Mouse (Mus musculus) myocyte (in vitro differentiated cells): ENCODE results near the gene Tcl1b5.
"Not testable (repeated sequence)": the region's sequence is repeated elsewhere in the genome, so short reads cannot be mapped to it uniquely, and the experiment has no call there.

Experiments used
- CEBPB ChIP-seq: IDR thresholded peaks from 2 replicates; pipeline ENCODE4 v1.6.1; 2011; ENCODE audit warnings: mild to moderate bottlenecking, moderate library complexity; ENCODE audit not compliant: poor library complexity, insufficient read depth, severe bottlenecking
- MYOD1 ChIP-seq, 3 experiments: IDR thresholded peaks; one replicate each; pipeline ENCODE4 v1.6.1; 2011; ENCODE audit warnings: control low read depth in 2 of 3, low read depth in 2 of 3, mild to moderate bottlenecking in 2 of 3, moderate library complexity in 1 of 3; ENCODE audit not compliant: insufficient read length in 2 of 3, control insufficient read depth in 1 of 3
- POLR2A ChIP-seq: IDR thresholded peaks from one replicate; pipeline ENCODE4 v1.6.1; 2011; ENCODE audit warnings: low read depth, mild to moderate bottlenecking, control low read depth, moderate library complexity; ENCODE audit not compliant: insufficient read length
- TCF3 ChIP-seq: IDR thresholded peaks from one replicate; pipeline ENCODE4 v1.6.1; 2011; ENCODE audit warnings: low read depth, control low read depth; ENCODE audit not compliant: insufficient read length

DNA sequence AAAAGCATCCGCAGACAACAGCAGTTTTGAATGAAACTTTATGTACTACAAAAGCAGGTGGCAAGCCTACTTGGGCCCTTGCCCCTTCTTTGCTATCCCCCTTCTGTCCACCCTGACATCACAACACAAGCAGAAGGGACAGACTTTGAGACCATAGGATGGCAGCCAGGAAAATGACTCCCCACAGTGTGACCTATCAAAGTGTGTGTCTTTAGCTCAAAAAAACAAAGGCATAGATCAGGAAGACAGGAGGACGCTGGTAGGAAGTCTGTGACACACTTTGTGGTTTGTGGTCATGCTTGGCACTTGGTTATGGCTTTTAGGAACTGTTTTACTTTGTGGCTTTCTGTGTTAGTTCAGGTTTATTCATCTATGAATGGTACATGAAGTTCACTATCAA, 42.0 kb upstream of the Tcl1b5 start:
- not testable (repeated sequence) for TF ChIP-seq MYOD1 (IDR thresholded peaks at IDR 0.05; ENCODE audit: control insufficient read depth in 1 of 3, insufficient read length in 2 of 3, low read depth in 2 of 3); CEBPB; POLR2A; TCF3
